Mouse (Mus musculus): ENCODE measurements around the gene Tut1. TPM values are rescaled to one million over a fixed set of nuclear protein-coding genes. Genes with fewer than 3 reads are reported as not detected.

Tut1 gene
- 13.4 and 14.3 TPM in 2 replicates for polyA plus RNA-seq (2015; fragmentation: Nextera tagmentation; extraction: Ambion mirVana)

DNA sequence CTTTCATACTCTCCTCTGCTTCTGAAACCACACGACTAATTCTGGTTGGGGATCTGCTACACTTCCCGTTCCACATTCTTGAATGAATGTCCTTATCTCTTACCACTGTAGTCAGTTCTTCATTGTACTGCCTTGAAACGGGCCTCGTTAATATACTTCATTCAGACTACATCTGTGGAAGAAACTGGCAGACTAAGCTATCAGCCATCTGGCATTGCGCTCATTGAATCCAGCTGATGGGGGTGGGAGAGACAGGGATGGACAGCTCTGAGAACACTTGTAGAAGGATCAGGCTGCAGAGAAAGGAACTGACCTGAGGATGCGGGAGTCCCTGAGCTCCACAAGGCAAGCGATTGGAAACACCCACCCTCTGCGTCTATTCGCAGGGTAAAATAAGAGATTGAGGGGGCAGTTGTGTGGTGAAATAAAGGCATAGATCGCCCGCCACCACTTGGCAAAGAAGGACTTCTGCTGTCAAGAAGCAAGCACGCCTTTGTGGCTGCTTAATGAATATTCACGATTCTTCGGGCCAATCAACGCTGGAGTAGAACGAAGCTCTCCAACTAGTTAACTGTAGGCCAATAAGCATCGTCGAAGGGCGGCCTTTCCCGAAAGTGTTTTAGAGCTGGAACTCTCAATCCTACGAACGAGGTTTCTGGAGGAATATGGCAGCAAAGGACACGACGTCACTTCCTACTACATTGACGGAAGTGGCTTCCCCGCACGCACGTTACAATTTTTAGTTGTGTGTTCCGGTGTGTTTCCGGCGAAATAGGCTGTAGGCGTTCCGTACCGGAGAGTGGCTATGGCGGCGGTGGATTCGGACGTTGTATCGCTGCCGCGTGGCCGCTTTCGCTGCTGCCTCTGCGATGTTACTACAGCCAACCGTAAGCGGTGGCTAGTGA, at the start of gene Tut1:
Tut1 (plus strand) TSS at position 713 of the 905 bp plus-strand sequence.

DNA sequence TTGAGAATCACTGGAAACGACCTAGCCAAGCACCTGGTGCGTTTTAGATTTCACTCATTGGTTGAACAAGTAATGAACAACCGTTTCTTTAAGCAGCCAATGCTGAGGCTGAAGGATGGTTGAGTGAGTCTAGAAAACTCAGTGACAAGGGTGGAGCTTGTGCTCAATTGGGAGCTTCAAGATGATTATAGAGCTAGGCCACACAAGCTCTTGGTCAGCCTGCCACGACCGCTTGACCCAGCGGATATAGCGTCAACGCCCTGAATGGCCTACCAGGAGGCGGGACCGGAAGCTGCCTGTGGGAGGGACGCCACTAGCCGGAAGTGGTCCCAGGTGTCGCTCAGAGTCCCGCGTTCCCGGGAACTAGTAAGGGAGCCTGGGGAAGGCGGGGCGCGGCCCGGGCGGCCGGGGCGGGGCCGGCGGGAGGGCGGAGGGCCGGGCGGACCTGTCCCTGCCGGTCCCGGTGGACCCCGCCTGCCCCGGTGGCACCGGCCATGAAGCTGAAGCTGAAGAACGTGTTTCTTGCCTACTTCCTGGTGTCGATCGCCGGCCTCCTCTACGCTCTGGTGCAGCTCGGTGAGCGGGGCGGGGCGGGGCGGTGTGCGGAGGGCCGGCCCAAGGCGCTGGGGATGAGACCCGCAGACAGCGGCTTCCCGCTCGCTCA, 33.4 kb upstream of the Tut1 start, which contains the start of gene B3gat3:
B3gat3 (plus strand) TSS at position 302 of the 664 bp plus-strand sequence.

DNA sequence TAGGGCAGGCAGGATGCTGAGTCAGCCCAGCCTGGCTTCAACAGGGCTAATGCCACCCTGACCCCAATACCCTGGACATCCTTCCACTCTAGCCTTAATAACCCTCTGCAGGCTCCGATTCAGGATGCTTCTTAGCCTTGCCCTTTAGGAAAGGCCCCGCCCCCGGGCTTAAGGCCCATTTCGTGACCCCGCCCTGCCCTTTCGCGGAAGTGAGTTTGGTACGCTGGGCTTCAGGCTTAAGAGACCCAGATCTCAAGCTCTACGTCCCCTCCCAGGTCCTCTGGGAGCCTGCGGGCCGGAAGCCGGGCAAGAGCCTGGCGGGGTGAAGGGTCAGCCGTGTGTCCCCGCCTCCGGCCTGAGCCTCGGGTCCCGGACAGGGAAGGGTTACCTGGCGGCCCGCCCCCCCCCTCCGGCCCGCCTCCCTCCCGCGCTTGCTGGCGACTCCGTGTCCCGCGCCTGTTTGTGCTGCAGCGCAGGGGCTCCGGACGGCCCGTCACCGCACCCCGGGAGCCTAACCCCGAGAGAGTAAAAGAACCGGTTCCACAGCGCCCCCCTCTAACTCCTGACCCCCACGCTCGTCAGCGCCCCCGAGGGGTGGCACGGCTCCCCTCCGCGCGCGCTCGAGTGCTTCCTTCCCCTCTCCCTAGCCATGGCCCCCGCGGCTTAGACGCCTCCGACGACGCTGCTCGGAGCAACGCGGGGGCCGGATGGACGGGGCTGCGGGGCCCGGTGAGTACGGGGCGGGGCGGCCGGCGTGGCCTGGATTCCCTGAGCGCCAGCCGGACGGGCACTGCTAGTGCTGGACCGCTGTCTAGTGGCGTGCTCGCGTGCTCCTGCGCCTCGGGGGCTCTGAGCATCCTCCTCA, 24.2 kb upstream of the Tut1 start, which contains the start of the genes Rom1 and Eml3:
Rom1 (minus strand) TSS at position 133 of the 865 bp plus-strand sequence.
Eml3 (plus strand) TSS at position 329 of the 865 bp plus-strand sequence.

DNA sequence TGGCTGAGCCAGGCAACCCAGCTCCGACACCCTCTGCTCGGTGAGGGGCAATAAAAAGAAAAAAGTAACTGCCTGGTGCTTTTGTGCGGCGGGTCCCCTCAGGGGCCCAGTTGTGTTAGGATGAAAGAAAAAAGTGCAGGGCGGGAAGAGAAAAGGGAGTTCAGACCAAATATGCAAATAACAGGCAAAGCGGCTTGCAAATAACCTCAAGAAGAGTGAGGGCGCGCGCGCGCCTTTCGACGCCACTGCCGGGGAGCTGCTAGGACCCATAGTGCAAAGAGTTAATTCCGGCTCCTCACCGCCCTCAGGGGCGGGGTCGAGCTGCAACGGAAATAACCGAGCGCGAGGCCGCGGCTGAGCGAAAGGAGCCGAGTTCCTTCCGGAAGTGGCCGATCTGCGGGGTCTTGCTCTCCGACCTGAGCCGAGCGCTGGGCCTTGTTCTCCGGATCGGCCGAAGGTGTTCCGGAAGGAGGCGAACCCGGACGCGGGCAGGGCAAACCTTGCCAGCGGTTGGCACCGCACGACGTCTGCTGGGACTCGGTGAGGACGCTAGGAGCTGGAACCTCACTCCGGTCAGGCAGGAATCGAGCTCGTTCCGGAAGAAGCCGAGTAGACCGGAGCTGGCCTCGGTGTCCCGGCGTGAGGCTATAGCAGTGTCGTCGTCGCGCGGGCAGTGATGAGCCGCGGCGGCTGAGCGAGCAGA, 12.0 kb upstream of the Tut1 start, which contains the start of gene Mta2:
Mta2 (plus strand) TSS at position 361 of the 703 bp plus-strand sequence.

DNA sequence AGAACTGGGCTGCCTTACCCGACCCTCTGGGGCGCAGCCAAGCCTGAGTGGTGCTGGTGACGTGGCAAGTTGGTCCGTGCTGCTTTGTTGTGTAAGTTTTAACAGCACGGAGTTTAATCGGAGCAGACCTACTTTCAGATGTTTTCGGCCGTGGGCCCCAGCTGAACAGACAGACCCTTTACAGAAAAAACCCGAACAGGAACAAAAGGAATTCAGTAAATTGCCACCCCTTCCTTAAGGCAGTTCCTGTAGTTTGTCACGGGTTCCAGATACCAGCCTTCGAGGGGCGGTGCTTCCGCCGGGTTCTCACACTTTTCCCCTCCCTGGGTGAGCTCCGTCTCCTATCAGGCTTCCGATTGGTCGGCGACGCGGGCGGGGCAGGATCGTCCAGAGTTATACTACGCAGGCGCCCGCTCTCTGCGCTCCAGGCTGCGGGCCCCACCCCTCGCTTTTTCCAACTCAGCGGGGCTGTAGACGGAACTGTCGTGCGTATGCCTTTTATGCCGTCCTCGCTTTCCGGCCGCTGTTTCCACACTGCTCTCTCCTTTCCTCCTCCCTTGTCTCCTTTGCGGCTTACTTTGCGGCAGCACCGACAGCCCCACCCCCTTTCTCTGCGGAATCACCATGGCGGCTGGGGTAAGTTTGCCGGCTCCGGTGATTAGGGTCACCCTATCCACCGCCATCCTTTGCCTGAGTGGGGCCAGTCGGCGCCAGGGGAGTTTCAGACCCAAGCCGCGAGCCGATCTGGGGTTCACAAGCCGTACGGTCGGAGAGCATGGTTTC, 13.1 kb downstream of the Tut1 start, which contains the start of gene Eef1g:
Eef1g (plus strand) TSS at position 452 of the 783 bp plus-strand sequence.

DNA sequence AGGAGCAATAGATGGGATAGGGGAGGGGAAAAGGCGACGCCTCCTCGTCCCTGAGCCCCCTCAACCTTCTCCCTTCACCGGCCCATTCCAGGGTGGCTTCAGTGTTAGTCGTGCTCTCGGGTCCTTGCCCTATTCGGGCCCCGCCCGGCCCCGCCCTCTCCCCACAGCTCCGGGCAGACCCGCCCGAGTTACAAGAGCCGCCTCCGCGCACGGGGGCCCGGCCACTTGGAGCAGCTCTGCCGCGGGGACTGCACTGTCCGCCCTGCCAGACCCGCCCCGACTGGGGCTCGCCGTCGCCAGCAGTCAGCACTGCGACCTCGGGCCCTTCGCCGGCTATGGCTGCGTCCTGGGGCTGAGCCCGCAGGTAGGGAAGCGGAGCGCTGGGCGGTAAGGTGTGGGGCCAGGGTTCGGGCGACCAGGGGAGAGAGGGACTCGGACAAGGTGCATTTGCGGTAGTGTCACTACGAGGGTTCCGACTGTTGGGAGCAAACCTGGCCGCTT, 35.5 kb downstream of the Tut1 start, which contains the start of gene Ahnak:
Ahnak (plus strand) TSS at position 219 of the 501 bp plus-strand sequence.

Other genes starting within 250 kb of the Tut1 start
- gene Slc3a2, start 230.5 kb upstream of the Tut1 start, polyA plus RNA-seq (2015; fragmentation: Nextera tagmentation; extraction: Ambion mirVana) = 43.4 and 65.1 TPM in 2 replicates
- 39.3 and 41.2 TPM in 2 replicates for gene Wdr74, start 218.0 kb upstream of the Tut1 start, polyA plus RNA-seq (2015; fragmentation: Nextera tagmentation; extraction: Ambion mirVana)
- gene 1700092M07Rik, start 213.1 kb upstream of the Tut1 start, polyA plus RNA-seq (2015; fragmentation: Nextera tagmentation; extraction: Ambion mirVana) = 0.66 TPM in 1 of 2 replicates, not detected in the other
- 66.0 and 69.0 TPM in 2 replicates for gene Stx5a, start 212.4 kb upstream of the Tut1 start, polyA plus RNA-seq (2015; fragmentation: Nextera tagmentation; extraction: Ambion mirVana)
- 54.0 and 56.1 TPM in 2 replicates for gene Nxf1, start 196.8 kb upstream of the Tut1 start, polyA plus RNA-seq (2015; fragmentation: Nextera tagmentation; extraction: Ambion mirVana)
- 154 and 161 TPM in 2 replicates for gene Tmem223, start 182.9 kb upstream of the Tut1 start, polyA plus RNA-seq (2015; fragmentation: Nextera tagmentation; extraction: Ambion mirVana)
- gene Tmem179b, start 179.4 kb upstream of the Tut1 start, polyA plus RNA-seq (2015; fragmentation: Nextera tagmentation; extraction: Ambion mirVana) = 45.0 and 52.0 TPM in 2 replicates
- 13.8 and 14.2 TPM in 2 replicates for gene Taf6l, start 167.4 kb upstream of the Tut1 start, polyA plus RNA-seq (2015; fragmentation: Nextera tagmentation; extraction: Ambion mirVana)
- gene Polr2g, start 155.3 kb upstream of the Tut1 start, polyA plus RNA-seq (2015; fragmentation: Nextera tagmentation; extraction: Ambion mirVana) = 106 and 107 TPM in 2 replicates
- 1.4 and 1.6 TPM in 2 replicates for gene Zbtb3, start 151.3 kb upstream of the Tut1 start, polyA plus RNA-seq (2015; fragmentation: Nextera tagmentation; extraction: Ambion mirVana)
- gene Ttc9c, start 134.5 kb upstream of the Tut1 start, polyA plus RNA-seq (2015; fragmentation: Nextera tagmentation; extraction: Ambion mirVana) = 18.6 and 18.7 TPM in 2 replicates
- 2.9 and 3.4 TPM in 2 replicates for gene Hnrnpul2, start 133.8 kb upstream of the Tut1 start, polyA plus RNA-seq (2015; fragmentation: Nextera tagmentation; extraction: Ambion mirVana)
- not detected in 2 replicates for gene AC129217.1, start 124.1 kb upstream of the Tut1 start, polyA plus RNA-seq (2015; fragmentation: Nextera tagmentation; extraction: Ambion mirVana)
- gene Bscl2, start 116.4 kb upstream of the Tut1 start, polyA plus RNA-seq (2015; fragmentation: Nextera tagmentation; extraction: Ambion mirVana) = 25.2 and 79.5 TPM in 2 replicates
- 0.43 and 0.46 TPM in 2 replicates for gene Gng3, start 114.7 kb upstream of the Tut1 start, polyA plus RNA-seq (2015; fragmentation: Nextera tagmentation; extraction: Ambion mirVana)
- 8.7 and 11.7 TPM in 2 replicates for gene Lrrn4cl, start 103.1 kb upstream of the Tut1 start, polyA plus RNA-seq (2015; fragmentation: Nextera tagmentation; extraction: Ambion mirVana)
- 164 and 180 TPM in 2 replicates for gene Ubxn1, start 82.4 kb upstream of the Tut1 start, polyA plus RNA-seq (2015; fragmentation: Nextera tagmentation; extraction: Ambion mirVana)
- gene Uqcc3, start 72.9 kb upstream of the Tut1 start, polyA plus RNA-seq (2015; fragmentation: Nextera tagmentation; extraction: Ambion mirVana) = 91.7 and 93.1 TPM in 2 replicates
- gene Lbhd1, start 70.1 kb upstream of the Tut1 start, polyA plus RNA-seq (2015; fragmentation: Nextera tagmentation; extraction: Ambion mirVana) = 28.4 and 33.6 TPM in 2 replicates
- not detected in 2 replicates for gene Gm49403, start 69.9 kb upstream of the Tut1 start, polyA plus RNA-seq (2015; fragmentation: Nextera tagmentation; extraction: Ambion mirVana)
- gene 1810009A15Rik, start 65.0 kb upstream of the Tut1 start, polyA plus RNA-seq (2015; fragmentation: Nextera tagmentation; extraction: Ambion mirVana) = 34.6 and 42.1 TPM in 2 replicates
- gene Gm49416, start 64.9 kb upstream of the Tut1 start, polyA plus RNA-seq (2015; fragmentation: Nextera tagmentation; extraction: Ambion mirVana) = not detected in 2 replicates
- 14.6 and 15.7 TPM in 2 replicates for gene Ints5, start 60.8 kb upstream of the Tut1 start, polyA plus RNA-seq (2015; fragmentation: Nextera tagmentation; extraction: Ambion mirVana)
- 23.3 and 26.7 TPM in 2 replicates for gene Ganab, start 55.8 kb upstream of the Tut1 start, polyA plus RNA-seq (2015; fragmentation: Nextera tagmentation; extraction: Ambion mirVana)
- gene B3gat3, start 33.5 kb upstream of the Tut1 start, polyA plus RNA-seq (2015; fragmentation: Nextera tagmentation; extraction: Ambion mirVana) = 25.2 and 29.5 TPM in 2 replicates
- gene Rom1, start 24.5 kb upstream of the Tut1 start, polyA plus RNA-seq (2015; fragmentation: Nextera tagmentation; extraction: Ambion mirVana) = 3.1 and 3.5 TPM in 2 replicates
- gene Eml3, start 24.3 kb upstream of the Tut1 start, polyA plus RNA-seq (2015; fragmentation: Nextera tagmentation; extraction: Ambion mirVana) = 12.5 and 14.2 TPM in 2 replicates
- gene Mta2, start 12.0 kb upstream of the Tut1 start, polyA plus RNA-seq (2015; fragmentation: Nextera tagmentation; extraction: Ambion mirVana) = 51.8 and 59.1 TPM in 2 replicates
- 377 and 401 TPM in 2 replicates for gene Eef1g, start 13.2 kb downstream of the Tut1 start, polyA plus RNA-seq (2015; fragmentation: Nextera tagmentation; extraction: Ambion mirVana)
- 65.9 and 67.3 TPM in 2 replicates for gene Ahnak, start 35.4 kb downstream of the Tut1 start, polyA plus RNA-seq (2015; fragmentation: Nextera tagmentation; extraction: Ambion mirVana)
- 1.4 and 2.8 TPM in 2 replicates for gene Scgb1a1, start 134.1 kb downstream of the Tut1 start, polyA plus RNA-seq (2015; fragmentation: Nextera tagmentation; extraction: Ambion mirVana)
- 10.7 and 14.1 TPM in 2 replicates for gene Asrgl1, start 181.8 kb downstream of the Tut1 start, polyA plus RNA-seq (2015; fragmentation: Nextera tagmentation; extraction: Ambion mirVana)